Mouse (Mus musculus): ENCODE results near the gene Prr7.

GRCm38 (mm10) chr13:55419142-55419541, 44.9 kb upstream of the Prr7 start:
- TF ChIP-seq CTCF (IDR thresholded peaks at IDR 0.05; ENCODE audit: low read depth) (no peak), EP300 (IDR thresholded peaks at IDR 0.05; ENCODE audit: low read depth) (no peak)

Data from heart, postnatal 0 days (tissue).